Mouse (Mus musculus) forebrain, embryonic 13.5 days (tissue): ENCODE results near the gene B3gnt3. TPM values are rescaled to one million over a fixed set of nuclear protein-coding genes. Genes with fewer than 3 reads are reported as not detected.
"Not testable (repeated sequence)": the region's sequence is repeated elsewhere in the genome, so short reads cannot be mapped to it uniquely, and the experiment has no call there.

Source experiments
- ATAC-seq: fragments of 200-750 bp; cut with Nextera tagmentation; 2 replicates; pipeline ENCODE4 v1.8.0; 2017
- H3K27ac ChIP-seq: fragments of 300-500 bp; sonication (generic); 2 replicates; pipeline ENCODE4 v1.5.1; 2015; ENCODE audit warnings: inconsistent platforms, mild to moderate bottlenecking, moderate library complexity
- H3K27me3 ChIP-seq: fragments of 300-500 bp; sonication (generic); 2 replicates; pipeline ENCODE4 v1.6.1; 2015; ENCODE audit warnings: mild to moderate bottlenecking, inconsistent platforms
- H3K36me3 ChIP-seq: fragments of 300-500 bp; sonication (generic); 2 replicates; pipeline ENCODE4 v1.6.1; 2015; ENCODE audit warnings: mild to moderate bottlenecking, inconsistent platforms; ENCODE audit not compliant: poor library complexity, severe bottlenecking
- H3K4me1 ChIP-seq: fragments of 300-500 bp; sonication (generic); 2 replicates; pipeline ENCODE4 v1.6.1; 2015; ENCODE audit warnings: inconsistent platforms
- H3K4me2 ChIP-seq: fragments of 300-500 bp; sonication (generic); 2 replicates; pipeline ENCODE4 v1.6.1; 2015; ENCODE audit warnings: inconsistent platforms, mild to moderate bottlenecking, moderate library complexity
- H3K4me3 ChIP-seq: fragments of 300-500 bp; sonication (generic); 2 replicates; pipeline ENCODE4 v1.5.1; 2015; ENCODE audit warnings: mild to moderate bottlenecking, inconsistent platforms
- H3K9ac ChIP-seq: fragments of 300-500 bp; sonication (generic); 2 replicates; pipeline ENCODE4 v1.6.1; 2015; ENCODE audit warnings: mild to moderate bottlenecking, inconsistent platforms
- H3K9me3 ChIP-seq: fragments of 300-500 bp; sonication (generic); replicated peaks from 2 replicates; pipeline ENCODE4 v1.6.1; 2016; ENCODE audit warnings: inconsistent platforms
- WGBS: fragments of 180-500 bp; shearing (Covaris S2); methylation state at CpG from one replicate; pipeline ENCODE4 v1.1.7; 2015; 5-methylcytosine and 5-hydroxymethylcytosine counted together
- polyA plus RNA-seq: library from polyadenylated mRNA; unstranded; fragments of >200 nt; fragmentation: Nextera tagmentation; extraction: Ambion mirVana; gene quantifications from 2 replicates; pipeline ENCODE4 v1.2.1, GENCODE M21; 2015

B3gnt3 gene
- polyA plus RNA-seq, 1 experiment from 2014 or later, result 0.44 TPM

GRCm38 (mm10) chr8:71709134-71709799, 7.7 kb upstream of the B3gnt3 start:
- no peaks in the 10 kb centered on the region for H3K9me3 ChIP-seq
- peak overlapping the region; percentile 49 for H3K4me2 ChIP-seq
- H3K4me3 ChIP-seq, result no peak overlapping the region
- no peak overlapping the region for H3K27ac ChIP-seq
- peaks cover 21% of the 10 kb centered on the region for H3K36me3 ChIP-seq
- 38% methylated on average over 25 of the region's 25 CpGs for WGBS
- H3K9ac ChIP-seq, result no peak overlapping the region
- ATAC-seq, result peak; percentile 11
- peaks cover 34% of the 10 kb centered on the region for H3K27me3 ChIP-seq
- peaks cover 8% of the 10 kb centered on the region for H3K4me1 ChIP-seq

DNA sequence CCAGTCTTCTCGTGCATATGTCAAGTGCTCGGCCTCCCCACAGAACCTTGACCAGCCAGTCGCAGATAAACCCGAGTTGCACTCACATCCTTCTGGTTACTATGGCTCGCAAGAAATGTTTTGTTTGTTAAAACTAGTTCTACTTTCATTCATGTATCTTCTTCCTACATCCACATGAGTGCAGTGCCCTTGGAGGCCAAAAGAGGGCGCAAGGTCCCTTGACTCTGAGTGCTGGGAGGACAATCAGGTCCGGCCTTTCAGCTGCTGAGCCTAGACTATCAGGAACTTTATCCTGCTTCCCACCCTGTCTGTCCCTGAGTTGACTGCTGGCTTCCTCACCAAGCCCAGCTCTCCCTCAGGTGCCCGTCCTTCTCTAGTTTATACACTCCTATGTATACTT, 6.3 kb upstream of the B3gnt3 start:
- H3K9me3 ChIP-seq, result no peaks in the 10 kb centered on the region
- H3K4me1 ChIP-seq, result peaks cover 8% of the 10 kb centered on the region
- no peak overlapping the region for H3K27ac ChIP-seq
- peaks cover 12% of the 10 kb centered on the region for H3K36me3 ChIP-seq
- no peak overlapping the region for H3K9ac ChIP-seq
- no peak overlapping the region for H3K4me2 ChIP-seq
- no peak for ATAC-seq
- H3K4me3 ChIP-seq, result no peak overlapping the region
- H3K27me3 ChIP-seq, result peaks cover 47% of the 10 kb centered on the region
- WGBS, result 36% methylated on average over 8 of the region's 8 CpGs

DNA sequence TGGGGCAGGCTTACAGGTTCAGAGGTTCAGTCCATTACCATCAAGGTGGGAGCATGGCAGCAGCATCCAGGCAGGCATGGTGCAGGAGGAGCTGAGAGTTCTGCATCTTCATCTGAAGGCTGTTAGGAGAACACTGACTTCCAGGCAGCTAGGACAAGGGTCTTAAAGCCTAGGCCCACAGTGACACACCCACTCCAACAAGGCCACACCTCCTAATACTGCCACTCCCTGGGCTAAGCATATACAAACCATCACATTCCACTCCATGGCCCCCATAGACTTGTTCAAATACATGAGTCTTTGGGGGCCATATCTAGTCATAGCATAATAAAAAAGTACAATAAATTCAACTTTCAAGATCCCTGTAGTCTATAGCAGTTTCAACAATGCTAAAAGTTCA, 1.8 kb upstream of the B3gnt3 start:
- H3K4me3 ChIP-seq, H3K9ac ChIP-seq, H3K4me2 ChIP-seq, H3K36me3 ChIP-seq, ATAC-seq, H3K4me1 ChIP-seq, H3K9me3 ChIP-seq, H3K27ac ChIP-seq: not testable (repeated sequence)
- peaks cover 79% of the 10 kb centered on the region for H3K27me3 ChIP-seq

DNA sequence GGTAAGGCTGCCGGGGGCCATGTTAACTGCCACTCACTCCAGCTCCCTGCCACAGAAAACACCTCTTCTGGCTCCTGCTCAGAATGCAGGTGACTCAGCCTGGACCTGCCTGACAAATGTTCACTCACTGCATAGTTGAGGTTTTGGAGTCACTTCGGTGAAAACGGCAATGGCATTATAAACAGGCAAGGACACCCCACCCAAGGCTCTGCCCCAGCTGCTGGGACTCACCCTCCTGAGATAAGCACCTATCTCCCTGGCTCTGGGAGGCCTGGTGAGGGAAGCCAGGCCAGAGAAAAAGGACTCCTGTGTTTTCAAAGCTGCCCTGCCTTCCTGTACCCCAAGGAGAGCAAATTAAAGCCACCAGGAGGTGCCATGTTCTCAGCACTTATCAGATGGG, 1.3 kb upstream of the B3gnt3 start:
- WGBS, result 89% methylated on average over 3 of the region's 3 CpGs
- Histone ChIP-seq H3K4me1 (0 out of 2 replicates have a peak, but pooled peaks cover 8% of the 10 kb centered on the region), H3K9ac (no peak overlapping the region), H3K27ac (no peak overlapping the region), H3K9me3 (no peaks in the 10 kb centered on the region), H3K27me3 (peaks cover 78% of the 10 kb centered on the region), H3K4me3 (no peak overlapping the region), H3K4me2 (no peak overlapping the region), H3K36me3 (no peaks in the 10 kb centered on the region)
- no peak for ATAC-seq

- 40% methylated on average over 4 of the region's 4 CpGs for WGBS
- no peak overlapping the region for H3K4me2 ChIP-seq
- H3K27me3 ChIP-seq, result peaks cover 77% of the 10 kb centered on the region
Measured at GRCm38 (mm10) chr8:71702087-71702432, 471 bp upstream of the B3gnt3 start.

GRCm38 (mm10) chr8:71700493-71701269, 908 bp downstream of the B3gnt3 start:
- peak overlapping the region; percentile 2; the same call in 1 of the 2 replicates for H3K4me2 ChIP-seq
- no peaks in the 10 kb centered on the region for H3K9me3 ChIP-seq
- 10% methylated on average over 29 of the region's 29 CpGs for WGBS
- H3K4me3 ChIP-seq, result no peak overlapping the region
- H3K9ac ChIP-seq, result no peak overlapping the region
- H3K27ac ChIP-seq, result no peak overlapping the region
- ATAC-seq, result no peak
- H3K27me3 ChIP-seq, result peaks cover 86% of the 10 kb centered on the region
- H3K4me1 ChIP-seq, result 0 out of 2 replicates have a peak, but pooled peaks cover 8% of the 10 kb centered on the region
- no peaks in the 10 kb centered on the region for H3K36me3 ChIP-seq

More at GRCm38 (mm10) chr8:71702087-71702432, 471 bp upstream of the B3gnt3 start:
- H3K4me1 ChIP-seq, result 0 out of 2 replicates have a peak, but pooled peaks cover 8% of the 10 kb centered on the region
- no peak for ATAC-seq
- H3K9me3 ChIP-seq, result no peaks in the 10 kb centered on the region
- no peak overlapping the region for H3K9ac ChIP-seq
- H3K36me3 ChIP-seq, result no peaks in the 10 kb centered on the region
- no peak overlapping the region for H3K27ac ChIP-seq
- no peak overlapping the region for H3K4me3 ChIP-seq

DNA sequence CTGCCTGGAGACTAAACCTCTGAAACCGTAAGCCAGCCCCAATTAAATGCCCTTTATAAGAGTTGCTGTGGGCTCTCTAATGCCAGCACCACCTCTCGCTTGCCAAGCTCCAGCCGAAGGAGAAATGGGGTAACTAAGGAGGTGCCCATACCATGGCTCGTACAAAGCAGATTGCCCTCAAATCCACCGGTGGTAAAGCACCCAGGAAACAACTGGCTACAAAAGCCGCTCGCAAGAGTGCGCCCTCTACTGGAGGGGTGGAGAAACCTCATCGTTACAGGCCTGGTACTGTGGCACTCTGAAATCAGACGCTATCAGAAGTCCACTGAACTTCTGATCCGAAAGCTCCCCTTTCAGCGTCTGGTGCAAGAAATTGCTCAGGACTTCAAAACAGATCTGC, 6.1 kb downstream of the B3gnt3 start:
- H3K9me3 ChIP-seq, H3K4me3 ChIP-seq, ATAC-seq, H3K27ac ChIP-seq, H3K9ac ChIP-seq, H3K36me3 ChIP-seq, H3K4me2 ChIP-seq: not testable (repeated sequence)
- WGBS, result 64% methylated on average over 12 of the region's 12 CpGs
- peaks cover 91% of the 10 kb centered on the region for H3K27me3 ChIP-seq
- H3K4me1 ChIP-seq, result peaks cover 14% of the 10 kb centered on the region

GRCm38 (mm10) chr8:71693166-71694041, 8.2 kb downstream of the B3gnt3 start:
- H3K27ac ChIP-seq, result no peak overlapping the region
- no peaks in the 10 kb centered on the region for H3K9me3 ChIP-seq
- H3K4me2 ChIP-seq, result peak overlapping the region; percentile 27
- no peaks in the 10 kb centered on the region for H3K36me3 ChIP-seq
- no peak overlapping the region for H3K9ac ChIP-seq
- H3K4me3 ChIP-seq, result 0 out of 2 replicates have a peak overlapping the region, but pooled peaks have one; percentile 11
- WGBS, result 9% methylated on average over 68 of the region's 68 CpGs
- peaks cover 91% of the 10 kb centered on the region for H3K27me3 ChIP-seq
- ATAC-seq, result peak; percentile 59; the same call in 1 of the 2 replicates
- peaks cover 12% of the 10 kb centered on the region for H3K4me1 ChIP-seq

- peak overlapping the region; percentile 10; the same call in 1 of the 2 replicates for H3K4me3 ChIP-seq
- H3K27me3 ChIP-seq, result peaks cover 96% of the 10 kb centered on the region
- H3K9ac ChIP-seq, result no peak overlapping the region
- no peaks in the 10 kb centered on the region for H3K9me3 ChIP-seq
- ATAC-seq, result peak; percentile 26
- 2% methylated on average over 30 of the region's 30 CpGs for WGBS
- peaks cover 12% of the 10 kb centered on the region for H3K4me1 ChIP-seq
- no peak overlapping the region for H3K27ac ChIP-seq
- H3K36me3 ChIP-seq, result no peaks in the 10 kb centered on the region
- 0 out of 2 replicates have a peak overlapping the region, but pooled peaks have one; percentile 16 for H3K4me2 ChIP-seq
Measured at GRCm38 (mm10) chr8:71692509-71692908, 9.1 kb downstream of the B3gnt3 start.

GRCm38 (mm10) chr8:71689028-71689427, 12.6 kb downstream of the B3gnt3 start, which contains the start of gene Insl3:
Gene Insl3, plus strand, starts transcription at chr8:71689214.
- 3% methylated on average over 33 of the region's 33 CpGs for WGBS
- no peaks in the 10 kb centered on the region for H3K9me3 ChIP-seq
- no peak within 1 kb of the TSS for H3K9ac ChIP-seq
- no peak within 1 kb of the TSS for H3K4me3 ChIP-seq
- no peak within 1 kb of the TSS for H3K27ac ChIP-seq
- peaks cover 100% of the 10 kb centered on the region for H3K27me3 ChIP-seq
- ATAC-seq, result no peak
- peaks cover 26% of the 10 kb centered on the region for H3K4me1 ChIP-seq
- H3K36me3 ChIP-seq, result no peaks in the 10 kb centered on the region
- no peak within 1 kb of the TSS for H3K4me2 ChIP-seq

DNA sequence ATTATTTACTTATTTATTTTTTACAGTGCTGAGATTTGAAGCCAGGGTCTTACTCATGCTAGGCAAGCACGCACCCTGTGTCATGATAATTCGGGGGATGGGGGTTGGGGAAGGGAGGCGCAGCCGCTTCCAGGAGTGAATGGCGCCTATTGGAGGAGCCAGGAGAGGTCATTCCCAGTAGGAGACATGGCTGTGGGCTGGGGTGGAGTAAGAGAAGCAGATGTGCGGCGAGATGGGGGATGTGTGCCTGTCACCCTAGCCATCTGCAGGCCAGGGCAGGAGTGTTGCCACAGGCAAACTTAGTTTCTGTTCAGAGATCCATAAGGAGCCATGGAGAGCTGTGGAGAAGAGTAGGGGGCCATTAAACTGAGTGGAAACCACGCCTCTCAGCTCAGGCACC, 14.0 kb downstream of the B3gnt3 start:
- H3K9ac ChIP-seq, result no peak overlapping the region
- no peak overlapping the region for H3K4me3 ChIP-seq

More for the DNA sequence above, 14.0 kb downstream of the B3gnt3 start:
- WGBS, result under 1% methylated on average over 8 of the region's 8 CpGs
- Histone ChIP-seq H3K4me1 (peaks cover 17% of the 10 kb centered on the region), H3K9me3 (no peaks in the 10 kb centered on the region), H3K4me2 (no peak overlapping the region), H3K27me3 (peaks cover 100% of the 10 kb centered on the region), H3K27ac (no peak overlapping the region), H3K36me3 (no peaks in the 10 kb centered on the region)
- ATAC-seq, result no peak
